ENCODE assay signal across 8 mouse cellular contexts in genomic region chr7:19172874-19173273, GRCm38 (mm10). TPM values are rescaled to one million over a fixed set of nuclear protein-coding genes. Genes with fewer than 3 reads are reported as not detected.
DNase-seq lines count a peak whose midpoint lies in the region; ATAC-seq and TF ChIP-seq lines count a peak whose summit lies in the region.

No protein-coding gene starts in this region.

- TF ChIP-seq POLR2A in embryonic fibroblast, embryonic 13.5 days (IDR thresholded peaks at IDR 0.05; ENCODE audit: low read depth, low read length) = no peak
- TF ChIP-seq POLR2A in myocyte (IDR thresholded peaks at IDR 0.05; ENCODE audit: insufficient read length, low read depth) = no peak

- 0 out of 2 replicates have a peak, but pooled peaks have one; percentile 22 for ATAC-seq in heart, embryonic 11.5 days (replicated peaks; ENCODE audit: insufficient number of reproducible peaks, low FRiP score, low TSS enrichment)
- peak; percentile 52 for ATAC-seq in kidney, embryonic 15.5 days (replicated peaks; ENCODE audit: low FRiP score)
- ATAC-seq in liver, embryonic 11.5 days (replicated peaks; ENCODE audit: low FRiP score) = peak; percentile 56
- ATAC-seq in stomach, embryonic 14.5 days (ENCODE audit: insufficient number of reproducible peaks, insufficient read depth, low FRiP score, low read depth) = peak; percentile 54

- 5% methylated on average over 17 of the region's 17 CpGs for WGBS in heart, embryonic 11.5 days (ENCODE audit: insufficient replicate concordance)
- WGBS in kidney, embryonic 15.5 days = 3% methylated on average over 17 of the region's 17 CpGs
- 5% methylated on average over 17 of the region's 17 CpGs for WGBS in liver, embryonic 11.5 days
- 2% methylated on average over 17 of the region's 17 CpGs for WGBS in stomach, embryonic 14.5 days

- no peak overlapping the region for H3K27ac ChIP-seq in embryonic fibroblast, embryonic 13.5 days (ENCODE audit: insufficient read depth, low read length)
- peak overlapping the region; percentile 78 for H3K27ac ChIP-seq in heart, embryonic 11.5 days (ENCODE audit: low read depth, low read length)
- peak overlapping the region; percentile 64 for H3K27ac ChIP-seq in kidney, embryonic 15.5 days
- no peak overlapping the region for H3K27ac ChIP-seq in liver, embryonic 11.5 days (ENCODE audit: low read depth, low read length)
- no peak overlapping the region for H3K27ac ChIP-seq in stomach, embryonic 14.5 days (ENCODE audit: low read length)

- H3K9me3 ChIP-seq in heart, embryonic 11.5 days (replicated peaks; ENCODE audit: control insufficient read depth, low read length) = no peaks in the 10 kb centered on the region
- no peaks in the 10 kb centered on the region for H3K9me3 ChIP-seq in kidney, embryonic 15.5 days (replicated peaks)
- H3K9me3 ChIP-seq in liver, embryonic 11.5 days (ENCODE audit: control insufficient read depth, low read length) = no peaks in the 10 kb centered on the region
- H3K9me3 ChIP-seq in stomach, embryonic 14.5 days (ENCODE audit: control insufficient read depth, low read depth, low read length) = no peaks in the 10 kb centered on the region

- no peaks in the 10 kb centered on the region for H3K36me3 ChIP-seq in heart, embryonic 11.5 days (ENCODE audit: control insufficient read depth, insufficient read depth, low read length)
- H3K36me3 ChIP-seq in kidney, embryonic 15.5 days = no peaks in the 10 kb centered on the region
- H3K36me3 ChIP-seq in liver, embryonic 11.5 days (ENCODE audit: control insufficient read depth, insufficient read depth, low read length) = no peaks in the 10 kb centered on the region
- no peaks in the 10 kb centered on the region for H3K36me3 ChIP-seq in myocyte (ENCODE audit: control insufficient read depth, insufficient read depth)
- H3K36me3 ChIP-seq in stomach, embryonic 14.5 days (ENCODE audit: control insufficient read depth, insufficient read depth, low read length) = no peaks in the 10 kb centered on the region

- peak; percentile 48; the same call in 1 of the 2 replicates for TF ChIP-seq CTCF in embryonic fibroblast, embryonic 13.5 days (IDR thresholded peaks at IDR 0.05; ENCODE audit: borderline replicate concordance, insufficient read depth, low read length)

- H3K9ac ChIP-seq in heart, embryonic 11.5 days (ENCODE audit: low read depth, low read length) = peak overlapping the region; percentile 13; the same call in 1 of the 2 replicates
- no peak overlapping the region for H3K9ac ChIP-seq in kidney, embryonic 15.5 days
- no peak overlapping the region for H3K9ac ChIP-seq in liver, embryonic 11.5 days (ENCODE audit: low read depth, low read length)
- H3K9ac ChIP-seq in stomach, embryonic 14.5 days (replicated peaks; ENCODE audit: low read depth, low read length) = no peak overlapping the region

- H3K4me3 ChIP-seq in embryonic fibroblast, embryonic 13.5 days (ENCODE audit: insufficient read depth, low read length) = no peak overlapping the region; the same call in 1 of the 2 replicates
- H3K4me3 ChIP-seq in heart, embryonic 11.5 days (ENCODE audit: low read depth, low read length) = peak overlapping the region; percentile 17
- peak overlapping the region; percentile 36 for H3K4me3 ChIP-seq in kidney, embryonic 15.5 days (replicated peaks)
- H3K4me3 ChIP-seq in liver, embryonic 11.5 days (ENCODE audit: low read depth, low read length) = 0 out of 2 replicates have a peak overlapping the region, but pooled peaks have one; percentile 8
- H3K4me3 ChIP-seq in myocyte = no peak overlapping the region
- peak overlapping the region; percentile 11; the same call in 1 of the 2 replicates for H3K4me3 ChIP-seq in stomach, embryonic 14.5 days (ENCODE audit: low read depth, low read length)

- H3K27me3 ChIP-seq in heart, embryonic 11.5 days (ENCODE audit: control insufficient read depth, insufficient read depth, low read length) = peaks cover 30% of the 10 kb centered on the region
- H3K27me3 ChIP-seq in kidney, embryonic 15.5 days = peaks cover 41% of the 10 kb centered on the region
- peaks cover 36% of the 10 kb centered on the region for H3K27me3 ChIP-seq in liver, embryonic 11.5 days (replicated peaks; ENCODE audit: control insufficient read depth, insufficient read depth, low read length)
- no peaks in the 10 kb centered on the region for H3K27me3 ChIP-seq in myocyte (ENCODE audit: control insufficient read depth, insufficient read depth, insufficient read length)
- peaks cover 17% of the 10 kb centered on the region for H3K27me3 ChIP-seq in stomach, embryonic 14.5 days (ENCODE audit: control insufficient read depth, insufficient read depth, low read length)

- peak; percentile 82 for DNase-seq in 416B (ENCODE audit: low read depth)
- DNase-seq in adrenal gland, postnatal 36 days = peak; percentile 79 to 89
- peak; percentile 87 for DNase-seq in liver, embryonic 11.5 days (ENCODE audit: low spot score)

- H3K4me2 ChIP-seq in heart, embryonic 11.5 days = peak overlapping the region; percentile 60
- H3K4me2 ChIP-seq in kidney, embryonic 15.5 days = peak overlapping the region; percentile 71
- H3K4me2 ChIP-seq in liver, embryonic 11.5 days = peak overlapping the region; percentile 56
- H3K4me2 ChIP-seq in myocyte (ENCODE audit: low read depth) = peak overlapping the region; percentile 15
- peak overlapping the region; percentile 33 for H3K4me2 ChIP-seq in stomach, embryonic 14.5 days (replicated peaks; ENCODE audit: low read depth, low read length)

- no peaks in the 10 kb centered on the region for H3K4me1 ChIP-seq in embryonic fibroblast, embryonic 13.5 days (ENCODE audit: control insufficient read depth, insufficient read depth, low read length)
- peaks cover 39% of the 10 kb centered on the region for H3K4me1 ChIP-seq in heart, embryonic 11.5 days (ENCODE audit: control insufficient read depth, insufficient read depth, low read length)
- peaks cover 49% of the 10 kb centered on the region for H3K4me1 ChIP-seq in kidney, embryonic 15.5 days
- peaks cover 20% of the 10 kb centered on the region for H3K4me1 ChIP-seq in liver, embryonic 11.5 days (replicated peaks; ENCODE audit: control insufficient read depth, insufficient read depth, low read length)
- peaks cover 12% of the 10 kb centered on the region; the same call in 1 of the 2 replicates for H3K4me1 ChIP-seq in stomach, embryonic 14.5 days (ENCODE audit: control insufficient read depth, insufficient read depth, low read length)

- H3K79me2 ChIP-seq in myocyte (ENCODE audit: control insufficient read depth, insufficient read depth) = no peaks in the 10 kb centered on the region

- H3ac ChIP-seq in myocyte (ENCODE audit: control insufficient read depth, insufficient read length) = no peak overlapping the region

RNA-seq across cellular contexts. Expression of gene Eml2, which starts 3.3 kb away (rescaled TPM):
- total RNA-seq in adrenal gland, postnatal 36 days (2021) = 10 to 100 TPM; 45.2 to 65.2 TPM
- 17.3 and 23.2 TPM in 2 replicates for polyA plus RNA-seq in embryonic fibroblast, embryonic 13.5 days (2011; ENCODE audit: insufficient read length, low read depth, missing spikeins)
- 5.4 and 6.9 TPM in 2 replicates for polyA plus RNA-seq in heart, embryonic 11.5 days (2014; fragmentation: Nextera tagmentation; extraction: Ambion mirVana)
- polyA plus RNA-seq in kidney, embryonic 15.5 days (2015; fragmentation: Nextera tagmentation; extraction: Ambion mirVana) = 9.5 and 16.8 TPM in 2 replicates
- 2.7 and 3.8 TPM in 2 replicates for polyA plus RNA-seq in liver, embryonic 11.5 days (2014; fragmentation: Nextera tagmentation; extraction: Ambion mirVana)
- 47.7 TPM for polyA plus RNA-seq in myocyte (2012; fragmentation: generic; extraction: Trizol)
- polyA plus RNA-seq in stomach, embryonic 14.5 days (2014; fragmentation: Nextera tagmentation; extraction: Ambion mirVana) = 4.1 and 4.8 TPM in 2 replicates

RNA-seq across cellular contexts. Expression of gene Gipr, which starts 6.9 kb away (rescaled TPM):
- under 1 TPM; 0.40 to 0.56 TPM for total RNA-seq in adrenal gland, postnatal 36 days (2021)
- not detected in 2 replicates for polyA plus RNA-seq in embryonic fibroblast, embryonic 13.5 days (2011; ENCODE audit: insufficient read length, low read depth, missing spikeins)
- polyA plus RNA-seq in heart, embryonic 11.5 days (2014; fragmentation: Nextera tagmentation; extraction: Ambion mirVana) = 9.0 and 10.8 TPM in 2 replicates
- polyA plus RNA-seq in kidney, embryonic 15.5 days (2015; fragmentation: Nextera tagmentation; extraction: Ambion mirVana) = 0.76 and 1.0 TPM in 2 replicates
- polyA plus RNA-seq in liver, embryonic 11.5 days (2014; fragmentation: Nextera tagmentation; extraction: Ambion mirVana) = 0.69 and 0.73 TPM in 2 replicates
- 0.48 TPM for polyA plus RNA-seq in myocyte (2012; fragmentation: generic; extraction: Trizol)
- polyA plus RNA-seq in stomach, embryonic 14.5 days (2014; fragmentation: Nextera tagmentation; extraction: Ambion mirVana) = 1.1 and 1.9 TPM in 2 replicates

RNA-seq across cellular contexts. Expression of gene Snrpd2, which starts 23.4 kb away (rescaled TPM):
- 100 to 1,000 TPM in 1 of 2 experiments, 10 to 100 TPM in 1; 96.5 to 105 TPM for total RNA-seq in adrenal gland, postnatal 36 days (2021)
- polyA plus RNA-seq in embryonic fibroblast, embryonic 13.5 days (2011; ENCODE audit: insufficient read length, low read depth, missing spikeins) = 70.0 and 71.3 TPM in 2 replicates
- polyA plus RNA-seq in heart, embryonic 11.5 days (2014; fragmentation: Nextera tagmentation; extraction: Ambion mirVana) = 120 and 125 TPM in 2 replicates
- polyA plus RNA-seq in kidney, embryonic 15.5 days (2015; fragmentation: Nextera tagmentation; extraction: Ambion mirVana) = 157 and 162 TPM in 2 replicates
- 140 and 158 TPM in 2 replicates for polyA plus RNA-seq in liver, embryonic 11.5 days (2014; fragmentation: Nextera tagmentation; extraction: Ambion mirVana)
- 192 TPM for polyA plus RNA-seq in myocyte (2012; fragmentation: generic; extraction: Trizol)
- polyA plus RNA-seq in stomach, embryonic 14.5 days (2014; fragmentation: Nextera tagmentation; extraction: Ambion mirVana) = 143 and 161 TPM in 2 replicates

RNA-seq across cellular contexts. Expression of gene Qpctl, which starts 23.8 kb away (rescaled TPM):
- 10 to 100 TPM; 17.4 to 18.8 TPM for total RNA-seq in adrenal gland, postnatal 36 days (2021)
- 16.3 and 19.2 TPM in 2 replicates for polyA plus RNA-seq in embryonic fibroblast, embryonic 13.5 days (2011; ENCODE audit: insufficient read length, low read depth, missing spikeins)
- 6.4 and 7.6 TPM in 2 replicates for polyA plus RNA-seq in heart, embryonic 11.5 days (2014; fragmentation: Nextera tagmentation; extraction: Ambion mirVana)
- polyA plus RNA-seq in kidney, embryonic 15.5 days (2015; fragmentation: Nextera tagmentation; extraction: Ambion mirVana) = 13.5 and 14.4 TPM in 2 replicates
- polyA plus RNA-seq in liver, embryonic 11.5 days (2014; fragmentation: Nextera tagmentation; extraction: Ambion mirVana) = 7.5 and 9.5 TPM in 2 replicates
- polyA plus RNA-seq in myocyte (2012; fragmentation: generic; extraction: Trizol) = 7.7 TPM
- polyA plus RNA-seq in stomach, embryonic 14.5 days (2014; fragmentation: Nextera tagmentation; extraction: Ambion mirVana) = 10.9 and 11.3 TPM in 2 replicates

RNA-seq across cellular contexts. Expression of gene Gpr4, which starts 39.5 kb away (rescaled TPM):
- total RNA-seq in adrenal gland, postnatal 36 days (2021) = 10 to 100 TPM in 1 of 2 experiments, 1 to 10 TPM in 1; 5.9 to 12.9 TPM
- 0.17 and 0.18 TPM in 2 replicates for polyA plus RNA-seq in embryonic fibroblast, embryonic 13.5 days (2011; ENCODE audit: insufficient read length, low read depth, missing spikeins)
- 1.3 and 1.4 TPM in 2 replicates for polyA plus RNA-seq in heart, embryonic 11.5 days (2014; fragmentation: Nextera tagmentation; extraction: Ambion mirVana)
- polyA plus RNA-seq in kidney, embryonic 15.5 days (2015; fragmentation: Nextera tagmentation; extraction: Ambion mirVana) = 2.7 and 3.3 TPM in 2 replicates
- polyA plus RNA-seq in liver, embryonic 11.5 days (2014; fragmentation: Nextera tagmentation; extraction: Ambion mirVana) = 1.4 and 1.9 TPM in 2 replicates
- 0.10 TPM for polyA plus RNA-seq in myocyte (2012; fragmentation: generic; extraction: Trizol)
- 1.4 and 2.0 TPM in 2 replicates for polyA plus RNA-seq in stomach, embryonic 14.5 days (2014; fragmentation: Nextera tagmentation; extraction: Ambion mirVana)

Comparison
In these comparisons a context has a peak if more than half of its experiments do, and no peak if none do; other contexts are left out.
1. H3K27ac ChIP-seq: peak in heart, embryonic 11.5 days (single experiment) and kidney, embryonic 15.5 days (single experiment); none in embryonic fibroblast, embryonic 13.5 days (single experiment), liver, embryonic 11.5 days (single experiment) and stomach, embryonic 14.5 days (single experiment).
2. H3K4me3 ChIP-seq: peak in heart, embryonic 11.5 days (single experiment), kidney, embryonic 15.5 days (single experiment), liver, embryonic 11.5 days (single experiment) and stomach, embryonic 14.5 days (single experiment); none in embryonic fibroblast, embryonic 13.5 days (single experiment) and myocyte (single experiment).
3. H3K4me2 ChIP-seq: peak in every context shown above with its lines; median percentile 71 in kidney, embryonic 15.5 days; 60 in heart, embryonic 11.5 days; 56 in liver, embryonic 11.5 days; 33 in stomach, embryonic 14.5 days; 15 in myocyte.
4. Peak in every context shown above with its lines, with median percentiles within 50 percentile points of each other: DNase-seq and ATAC-seq.